Mouse (Mus musculus) liver, embryonic 15.5 days (tissue): Measurements from ENCODE around the gene Ghrhr. TPM values are rescaled to one million over a fixed set of nuclear protein-coding genes. Genes with fewer than 3 reads are reported as not detected.

Experiments
- ATAC-seq: fragments of 200-750 bp; cut with Nextera tagmentation; 2 replicates; pipeline ENCODE4 v1.8.0; 2017; ENCODE audit warnings: moderate number of reproducible peaks, mild to moderate bottlenecking, moderate library complexity; ENCODE audit not compliant: insufficient read depth
- H3K27ac ChIP-seq: fragments of 300-500 bp; sonication (generic); replicated peaks from 2 replicates; pipeline ENCODE4 v1.5.1; 2015; ENCODE audit warnings: mild to moderate bottlenecking, inconsistent platforms
- H3K27me3 ChIP-seq: fragments of 300-500 bp; sonication (generic); 2 replicates; pipeline ENCODE4 v1.6.1; 2015; ENCODE audit warnings: mild to moderate bottlenecking, inconsistent platforms
- H3K36me3 ChIP-seq: fragments of 300-500 bp; sonication (generic); replicated peaks from 2 replicates; pipeline ENCODE4 v1.6.1; 2015; ENCODE audit warnings: moderate library complexity, mild to moderate bottlenecking, inconsistent platforms
- H3K4me1 ChIP-seq: fragments of 300-500 bp; sonication (generic); replicated peaks from 2 replicates; pipeline ENCODE4 v1.6.1; 2015; ENCODE audit warnings: inconsistent platforms
- H3K4me2 ChIP-seq: fragments of 300-500 bp; sonication (generic); 2 replicates; pipeline ENCODE4 v1.6.1; 2015; ENCODE audit warnings: moderate library complexity, mild to moderate bottlenecking, inconsistent platforms
- H3K4me3 ChIP-seq: fragments of 300-500 bp; sonication (generic); replicated peaks from 2 replicates; pipeline ENCODE4 v1.5.1; 2015; ENCODE audit warnings: mild to moderate bottlenecking, inconsistent platforms
- H3K9ac ChIP-seq: fragments of 300-500 bp; sonication (generic); 2 replicates; pipeline ENCODE4 v1.6.1; 2015; ENCODE audit warnings: moderate library complexity, mild to moderate bottlenecking, inconsistent platforms
- H3K9me3 ChIP-seq: fragments of 300-500 bp; sonication (generic); replicated peaks from 2 replicates; pipeline ENCODE4 v1.6.1; 2016; ENCODE audit warnings: inconsistent platforms
- WGBS: fragments of 180-500 bp; shearing (Covaris S2); methylation state at CpG from one replicate; pipeline ENCODE4 v1.1.7; 2015; ENCODE audit warnings: mixed read lengths; ENCODE audit not compliant: insufficient replicate concordance; 5-methylcytosine and 5-hydroxymethylcytosine counted together
- polyA plus RNA-seq: library from polyadenylated mRNA; unstranded; fragments of >200 nt; fragmentation: Nextera tagmentation; extraction: Ambion mirVana; gene quantifications from 2 replicates; pipeline ENCODE4 v1.2.1, GENCODE M21; 2015

The Ghrhr gene
- 0.08 TPM in 1 of 2 replicates, not detected in the other for polyA plus RNA-seq

DNA sequence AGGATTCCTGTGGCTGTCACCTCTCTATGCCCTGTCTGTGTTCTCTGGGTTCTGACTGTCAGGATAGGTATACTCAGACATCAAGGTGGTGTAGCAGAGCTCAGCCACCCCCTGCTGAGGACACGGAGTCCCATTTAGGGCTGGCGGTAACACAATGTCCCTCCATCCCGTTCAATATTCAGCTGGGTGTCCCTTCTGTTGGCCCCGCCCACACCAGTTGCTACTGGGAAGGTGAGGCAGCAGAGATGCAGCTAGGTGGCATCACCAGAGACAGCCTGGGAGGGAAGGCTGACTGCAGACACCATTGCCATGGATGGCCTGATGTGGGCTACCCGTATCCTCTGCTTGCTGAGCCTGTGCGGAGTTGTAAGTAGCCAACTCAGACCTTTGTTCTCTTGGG is at the start of gene Ghrhr:
Gene Ghrhr (plus strand): TSS at position 220 of the 400 bp plus-strand sequence.
- no peak within 1 kb of the TSS for H3K9ac ChIP-seq
- no peak within 1 kb of the TSS for H3K4me3 ChIP-seq
- H3K4me1 ChIP-seq: peaks cover 44% of the 10 kb centered on the region
- H3K27me3 ChIP-seq: no peaks in the 10 kb centered on the region; the same call in none of the 2 replicates
- H3K9me3 ChIP-seq: 0 out of 2 replicates have a peak, but pooled peaks cover 3% of the 10 kb centered on the region
- no peaks in the 10 kb centered on the region for H3K36me3 ChIP-seq
- H3K27ac ChIP-seq: no peak within 1 kb of the TSS
- no peak for ATAC-seq
- WGBS: 75% methylated on average over 6 of the region's 6 CpGs
- no peak within 1 kb of the TSS for H3K4me2 ChIP-seq

DNA sequence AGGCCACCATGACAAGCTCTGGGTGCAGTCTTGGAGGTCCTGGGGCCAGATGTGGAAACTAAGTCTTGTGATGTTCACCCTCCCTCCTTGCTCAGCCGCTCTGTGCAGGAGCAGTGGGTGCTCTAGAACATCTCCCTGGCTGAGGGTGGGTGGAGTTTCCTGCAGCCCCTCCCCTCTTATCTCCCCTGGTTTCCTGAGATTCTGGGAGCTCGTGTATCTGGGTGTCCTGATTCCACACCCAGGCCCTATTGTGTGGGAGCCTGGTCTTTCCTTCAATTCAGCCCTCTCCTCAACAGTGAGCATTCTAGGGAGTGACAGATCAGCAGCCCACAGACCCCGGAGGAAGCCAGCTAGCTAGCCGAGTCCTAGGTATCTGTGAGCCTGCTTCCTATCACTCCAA is 49.8 kb upstream of the Ghrhr start:
- no peak for ATAC-seq
- no peak overlapping the region for H3K27ac ChIP-seq
- H3K27me3 ChIP-seq: peaks cover 3% of the 10 kb centered on the region; the same call in 1 of the 2 replicates
- no peaks in the 10 kb centered on the region for H3K9me3 ChIP-seq
- peaks cover 74% of the 10 kb centered on the region for H3K4me1 ChIP-seq
- no peak overlapping the region for H3K4me3 ChIP-seq
- no peak overlapping the region for H3K9ac ChIP-seq
- H3K36me3 ChIP-seq: no peaks in the 10 kb centered on the region
- 14% methylated on average over 4 of the region's 4 CpGs for WGBS
- 0 out of 2 replicates have a peak overlapping the region, but pooled peaks have one; percentile 8 for H3K4me2 ChIP-seq

DNA sequence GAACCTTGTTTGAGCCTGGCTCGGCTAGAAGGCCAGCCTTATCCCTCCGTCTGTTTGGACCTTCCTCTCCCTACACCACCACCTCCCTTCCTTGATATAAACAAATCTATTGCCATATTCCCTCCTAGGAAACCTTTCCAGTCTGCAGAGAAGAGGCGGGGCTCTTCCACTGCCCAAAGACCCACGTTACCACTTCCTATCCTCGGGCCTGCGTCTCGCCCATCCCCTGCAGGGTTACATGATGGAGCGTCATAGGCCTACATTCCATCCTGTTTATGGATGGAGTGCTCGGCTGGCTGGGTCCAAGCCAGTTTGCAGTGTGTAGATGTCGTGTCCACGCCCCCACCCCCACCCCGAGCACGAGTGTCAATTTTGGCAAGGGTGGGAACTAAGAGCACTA is 48.8 kb upstream of the Ghrhr start:
- no peaks in the 10 kb centered on the region for H3K9me3 ChIP-seq
- no peak overlapping the region for H3K4me2 ChIP-seq
- no peak overlapping the region for H3K4me3 ChIP-seq
- 60% methylated on average over 13 of the region's 13 CpGs for WGBS
- no peak for ATAC-seq
- H3K4me1 ChIP-seq: peaks cover 74% of the 10 kb centered on the region
- peaks cover 3% of the 10 kb centered on the region; the same call in 1 of the 2 replicates for H3K27me3 ChIP-seq
- no peak overlapping the region for H3K9ac ChIP-seq
- H3K36me3 ChIP-seq: no peaks in the 10 kb centered on the region
- H3K27ac ChIP-seq: no peak overlapping the region

DNA sequence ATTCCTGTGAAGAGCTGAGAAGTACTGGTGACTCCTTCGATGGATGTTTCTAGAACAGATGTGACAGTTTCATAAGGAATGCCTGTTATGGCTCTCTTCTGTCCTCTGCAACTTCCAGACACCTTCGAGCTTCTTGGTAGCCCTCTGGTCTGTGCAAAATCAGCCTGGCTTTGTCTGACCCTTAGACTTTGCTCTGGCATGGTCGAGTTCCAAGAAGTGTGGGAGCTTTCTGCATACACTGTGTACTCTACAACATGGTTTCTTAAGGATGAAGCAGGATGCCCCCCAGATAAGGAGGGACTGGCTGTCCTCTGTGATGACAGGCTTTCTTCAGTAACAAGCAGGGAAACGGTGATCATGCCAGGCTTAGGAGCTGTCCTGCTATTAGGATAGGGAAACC is 47.9 kb upstream of the Ghrhr start:
- no peak overlapping the region for H3K4me2 ChIP-seq
- H3K36me3 ChIP-seq: no peaks in the 10 kb centered on the region
- H3K27me3 ChIP-seq: peaks cover 3% of the 10 kb centered on the region; the same call in 1 of the 2 replicates
- H3K9me3 ChIP-seq: no peaks in the 10 kb centered on the region
- H3K9ac ChIP-seq: no peak overlapping the region
- no peak overlapping the region for H3K4me3 ChIP-seq
- H3K27ac ChIP-seq: no peak overlapping the region
- no peak for ATAC-seq
- peaks cover 74% of the 10 kb centered on the region for H3K4me1 ChIP-seq
- 56% methylated on average over 4 of the region's 4 CpGs for WGBS

DNA sequence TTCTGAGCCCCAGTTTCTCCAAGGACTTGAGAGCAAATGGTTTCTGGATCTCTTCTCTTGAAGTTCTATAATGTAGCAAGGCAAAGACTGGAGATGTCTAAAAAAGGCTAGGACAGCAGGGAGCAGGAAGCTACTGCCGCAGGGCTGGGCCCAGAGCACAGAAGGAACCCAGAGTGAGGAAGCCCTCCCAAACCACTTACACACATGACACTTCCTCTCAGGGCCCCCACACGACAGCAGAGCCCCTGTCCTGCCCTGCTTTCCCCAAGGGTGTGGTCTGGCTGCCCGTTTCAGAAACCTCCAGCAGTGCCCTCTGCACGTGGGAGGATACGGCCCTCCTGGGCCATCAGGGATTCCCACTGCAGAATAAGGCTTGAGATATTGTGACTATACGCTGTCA is 44.8 kb upstream of the Ghrhr start:
- Histone ChIP-seq H3K4me3 (no peak overlapping the region), H3K4me1 (peaks cover 66% of the 10 kb centered on the region), H3K9me3 (no peaks in the 10 kb centered on the region), H3K36me3 (no peaks in the 10 kb centered on the region), H3K4me2 (no peak overlapping the region), H3K9ac (no peak overlapping the region), H3K27ac (no peak overlapping the region), H3K27me3 (peaks cover 3% of the 10 kb centered on the region; the same call in 1 of the 2 replicates)
- no peak for ATAC-seq
- 19% methylated on average over 6 of the region's 6 CpGs for WGBS

DNA sequence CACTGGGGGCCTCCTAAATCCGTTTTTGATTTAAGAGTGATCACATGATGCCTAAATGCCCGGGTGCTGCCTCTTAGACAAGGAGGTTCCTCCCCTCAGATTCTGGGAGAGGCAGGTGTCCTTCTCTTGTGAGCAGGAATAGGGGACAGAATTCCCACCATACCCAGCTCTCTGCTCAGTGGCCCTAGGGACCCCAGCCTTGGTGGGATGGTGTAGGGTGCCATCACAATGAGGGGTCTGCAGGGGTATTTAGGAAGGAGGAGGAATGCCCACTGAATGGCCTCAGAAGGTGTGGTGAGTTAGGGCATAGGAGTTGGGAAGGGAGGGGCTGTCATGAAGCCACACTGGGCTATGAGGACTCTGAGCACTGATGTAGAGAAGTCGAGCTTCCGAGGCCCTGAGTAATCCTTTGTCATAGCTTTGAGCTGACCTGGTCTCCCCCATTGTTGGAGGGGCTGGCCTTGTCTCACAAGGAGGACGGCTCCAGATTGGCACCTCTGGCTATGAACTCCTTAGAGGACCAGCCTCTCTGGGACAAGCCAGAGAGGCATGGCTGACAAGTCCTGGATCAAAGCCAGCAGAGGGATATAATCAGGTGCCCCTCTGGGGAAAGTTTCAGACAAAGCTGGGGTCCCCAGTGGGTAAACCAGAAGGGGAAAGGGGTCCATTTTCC is 43.9 kb upstream of the Ghrhr start:
- WGBS: 51% methylated on average over 5 of the region's 5 CpGs

DNA sequence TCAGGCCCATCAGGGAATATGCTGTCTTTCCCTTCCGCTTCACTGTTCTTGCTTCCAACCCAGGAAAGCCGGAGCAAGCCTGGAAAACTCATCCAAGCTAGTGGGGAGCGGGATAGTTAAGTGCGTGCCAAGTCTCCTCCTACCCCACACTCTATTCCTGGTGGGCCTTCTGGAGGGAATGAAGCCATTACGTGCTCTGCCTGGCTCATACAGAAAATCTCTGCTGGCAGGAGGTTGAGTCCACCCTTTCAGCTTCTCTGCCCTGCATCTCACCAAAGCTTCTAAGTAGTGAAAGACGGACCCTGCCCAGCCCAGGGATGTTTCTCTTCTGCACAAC is 43.4 kb upstream of the Ghrhr start:
- H3K4me2 ChIP-seq: no peak overlapping the region
- H3K9ac ChIP-seq: no peak overlapping the region
- no peak overlapping the region for H3K4me3 ChIP-seq
- no peaks in the 10 kb centered on the region for H3K9me3 ChIP-seq
- no peaks in the 10 kb centered on the region for H3K36me3 ChIP-seq
- ATAC-seq: no peak
- H3K4me1 ChIP-seq: peaks cover 66% of the 10 kb centered on the region
- H3K27ac ChIP-seq: no peak overlapping the region
- 84% methylated on average over 6 of the region's 6 CpGs for WGBS
- H3K27me3 ChIP-seq: no peaks in the 10 kb centered on the region; the same call in 1 of the 2 replicates

More for the DNA sequence above, 43.9 kb upstream of the Ghrhr start:
- H3K27ac ChIP-seq: no peak overlapping the region
- H3K4me3 ChIP-seq: no peak overlapping the region
- H3K36me3 ChIP-seq: no peaks in the 10 kb centered on the region
- ATAC-seq: no peak
- no peaks in the 10 kb centered on the region for H3K9me3 ChIP-seq
- no peak overlapping the region for H3K9ac ChIP-seq
- H3K4me2 ChIP-seq: no peak overlapping the region
- H3K4me1 ChIP-seq: peaks cover 66% of the 10 kb centered on the region
- H3K27me3 ChIP-seq: no peaks in the 10 kb centered on the region; the same call in 1 of the 2 replicates

DNA sequence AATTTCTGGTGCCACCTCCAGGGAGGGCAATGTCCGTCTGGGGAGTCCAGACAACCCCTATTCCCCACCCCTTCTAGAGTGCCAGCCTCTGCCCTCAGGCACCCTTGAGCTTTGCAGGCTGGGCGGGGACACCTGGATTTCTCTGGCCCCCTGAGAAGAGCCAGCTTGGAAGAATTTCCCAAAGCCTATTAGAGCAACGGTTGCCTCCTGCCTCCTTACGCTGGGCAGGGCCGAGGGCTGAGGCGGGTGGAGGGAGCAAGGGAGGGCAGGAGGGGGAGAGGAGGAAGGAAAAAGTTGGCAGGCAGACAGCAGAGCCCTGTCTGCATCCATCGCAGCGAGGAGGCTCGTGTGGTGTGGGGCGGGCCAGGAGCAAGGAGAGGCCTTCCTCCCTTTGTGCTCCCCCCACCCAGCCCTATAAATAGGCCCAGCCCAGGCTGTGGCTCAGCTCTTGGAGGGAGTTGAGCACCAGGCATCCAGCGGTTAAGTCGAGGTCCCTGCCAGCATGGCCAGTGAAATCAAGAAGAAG is 40.0 kb upstream of the Ghrhr start, which contains the start of gene Aqp1:
Gene Aqp1 (plus strand): TSS at position 444 of the 526 bp plus-strand sequence.
- H3K4me1 ChIP-seq: peaks cover 92% of the 10 kb centered on the region
- ATAC-seq: peak; percentile 10; the same call in 1 of the 2 replicates
- peak within 1 kb of the TSS; percentile 60 for H3K4me3 ChIP-seq

DNA sequence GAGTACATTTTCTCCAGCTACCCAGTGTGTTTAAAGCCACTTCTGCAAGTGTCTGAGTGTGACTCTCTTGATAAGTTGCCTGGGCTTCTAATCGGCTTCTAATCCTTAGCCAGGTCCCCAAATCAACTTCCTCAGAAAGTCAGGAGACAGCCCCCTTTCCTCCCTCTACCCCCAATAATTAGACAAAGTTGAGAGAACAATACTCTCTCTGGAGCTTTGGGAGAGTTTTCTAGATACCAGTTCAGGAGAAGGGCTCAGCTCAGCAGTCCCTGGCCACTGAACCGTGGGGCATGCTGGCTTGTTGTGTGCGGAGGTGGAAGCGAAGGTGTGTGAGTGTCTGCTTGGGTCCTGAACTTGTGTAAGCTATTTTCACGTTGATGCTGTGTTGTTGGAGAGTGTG is 38.9 kb upstream of the Ghrhr start:
- Histone ChIP-seq H3K4me2 (peak overlapping the region; percentile 79), H3K9ac (peak overlapping the region; percentile 67), H3K27me3 (no peaks in the 10 kb centered on the region), H3K36me3 (peaks cover 1% of the 10 kb centered on the region; the same call in 1 of the 2 replicates), H3K27ac (peak overlapping the region; percentile 88), H3K4me3 (peak overlapping the region; percentile 60), H3K4me1 (peaks cover 92% of the 10 kb centered on the region), H3K9me3 (no peaks in the 10 kb centered on the region)
- WGBS: 23% methylated on average over 5 of the region's 5 CpGs
- no peak for ATAC-seq

More for the DNA sequence above, 40.0 kb upstream of the Ghrhr start, which contains the start of gene Aqp1:
- WGBS: 11% methylated on average over 12 of the region's 12 CpGs
- no peaks in the 10 kb centered on the region; the same call in 1 of the 2 replicates for H3K27me3 ChIP-seq
- no peaks in the 10 kb centered on the region for H3K9me3 ChIP-seq
- H3K36me3 ChIP-seq: no peaks in the 10 kb centered on the region
- peak within 1 kb of the TSS; percentile 67 for H3K9ac ChIP-seq
- H3K27ac ChIP-seq: peak within 1 kb of the TSS; percentile 88
- peak within 1 kb of the TSS; percentile 79 for H3K4me2 ChIP-seq

DNA sequence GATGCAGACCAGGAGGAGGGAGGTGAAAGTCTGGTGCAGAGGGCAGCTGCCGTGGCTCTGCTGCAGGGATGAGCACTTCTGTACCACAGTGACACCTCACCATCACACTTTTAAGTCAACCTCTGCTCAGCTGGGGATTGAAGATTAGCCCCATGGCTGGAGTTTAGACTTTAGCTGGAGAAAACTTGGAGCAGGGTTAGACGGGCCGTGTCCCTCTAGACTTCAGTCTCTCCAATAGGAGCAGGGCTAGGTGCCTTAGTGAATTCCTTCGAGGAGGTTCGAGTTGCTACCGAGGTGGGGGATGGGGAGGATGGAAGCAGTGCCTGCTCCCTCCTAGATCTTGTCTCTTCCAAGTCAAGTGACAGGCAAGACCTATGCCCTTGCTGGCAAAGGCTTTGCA is 38.0 kb upstream of the Ghrhr start:
- H3K4me3 ChIP-seq: peak overlapping the region; percentile 60
- no peaks in the 10 kb centered on the region for H3K27me3 ChIP-seq
- peaks cover 92% of the 10 kb centered on the region for H3K4me1 ChIP-seq
- H3K27ac ChIP-seq: peak overlapping the region; percentile 88
- ATAC-seq: no peak
- H3K4me2 ChIP-seq: peak overlapping the region; percentile 79
- no peaks in the 10 kb centered on the region for H3K9me3 ChIP-seq
- H3K9ac ChIP-seq: peak overlapping the region; percentile 67
- peaks cover 9% of the 10 kb centered on the region; the same call in 1 of the 2 replicates for H3K36me3 ChIP-seq
- WGBS: 28% methylated on average over 6 of the region's 6 CpGs
